Mouse (Mus musculus): ENCODE measurements around the gene Cab39l. TPM values are rescaled to one million over a fixed set of nuclear protein-coding genes. Genes with fewer than 3 reads are reported as not detected.

Gene Cab39l
- polyA plus RNA-seq, 1 experiment from 2014 or later: 22.7 TPM

GRCm38 (mm10) chr14:59525843-59526242 is 85.1 kb downstream of the Cab39l start:
- 87% methylated on average over 5 of the region's 5 CpGs for WGBS
- Histone ChIP-seq H3K9ac (replicated peaks) (no peak overlapping the region), H3K36me3 (no peaks in the 10 kb centered on the region), H3K4me3 (no peak overlapping the region), H3K9me3 (no peaks in the 10 kb centered on the region), H3K4me1 (no peaks in the 10 kb centered on the region), H3K27me3 (no peaks in the 10 kb centered on the region), H3K4me2 (replicated peaks) (no peak overlapping the region), H3K27ac (replicated peaks) (no peak overlapping the region)
- no peak for ATAC-seq (replicated peaks)

GRCm38 (mm10) chr14:59530801-59531200 is 90.0 kb downstream of the Cab39l start:
- WGBS: 88% methylated on average over 1 of the region's 1 CpGs

GRCm38 (mm10) chr14:59532986-59533385 is 92.2 kb downstream of the Cab39l start:
- H3K9ac ChIP-seq (replicated peaks): no peak overlapping the region
- 80% methylated on average over 1 of the region's 1 CpGs for WGBS
- no peak for ATAC-seq (replicated peaks)

More at GRCm38 (mm10) chr14:59530801-59531200, 90.0 kb downstream of the Cab39l start:
- no peaks in the 10 kb centered on the region for H3K4me1 ChIP-seq
- no peaks in the 10 kb centered on the region for H3K9me3 ChIP-seq
- no peak overlapping the region for H3K9ac ChIP-seq (replicated peaks)
- H3K27ac ChIP-seq (replicated peaks): no peak overlapping the region
- H3K36me3 ChIP-seq: no peaks in the 10 kb centered on the region
- H3K4me2 ChIP-seq (replicated peaks): no peak overlapping the region
- 0 out of 2 replicates have a peak, but pooled peaks cover under 1% of the 10 kb centered on the region for H3K27me3 ChIP-seq
- ATAC-seq (replicated peaks): no peak
- no peak overlapping the region for H3K4me3 ChIP-seq

GRCm38 (mm10) chr14:59533908-59534307 is 93.1 kb downstream of the Cab39l start:
- H3K27me3 ChIP-seq: 0 out of 2 replicates have a peak, but pooled peaks cover 2% of the 10 kb centered on the region
- H3K27ac ChIP-seq (replicated peaks): no peak overlapping the region
- H3K9me3 ChIP-seq: no peaks in the 10 kb centered on the region
- H3K4me2 ChIP-seq (replicated peaks): no peak overlapping the region
- no peak overlapping the region for H3K4me3 ChIP-seq
- ATAC-seq (replicated peaks): no peak
- H3K36me3 ChIP-seq: no peaks in the 10 kb centered on the region
- H3K9ac ChIP-seq (replicated peaks): no peak overlapping the region
- H3K4me1 ChIP-seq: no peaks in the 10 kb centered on the region

More at GRCm38 (mm10) chr14:59532986-59533385, 92.2 kb downstream of the Cab39l start:
- Histone ChIP-seq H3K27me3 (0 out of 2 replicates have a peak, but pooled peaks cover 2% of the 10 kb centered on the region), H3K4me2 (replicated peaks) (no peak overlapping the region), H3K36me3 (no peaks in the 10 kb centered on the region), H3K4me3 (no peak overlapping the region), H3K9me3 (no peaks in the 10 kb centered on the region), H3K27ac (replicated peaks) (no peak overlapping the region), H3K4me1 (no peaks in the 10 kb centered on the region)

- no peak overlapping the region for H3K4me3 ChIP-seq
- no peaks in the 10 kb centered on the region for H3K4me1 ChIP-seq
- H3K27ac ChIP-seq (replicated peaks): no peak overlapping the region
- no peaks in the 10 kb centered on the region for H3K9me3 ChIP-seq
- 94% methylated on average over 4 of the region's 4 CpGs for WGBS
- no peak overlapping the region for H3K4me2 ChIP-seq (replicated peaks)
- H3K27me3 ChIP-seq: 0 out of 2 replicates have a peak, but pooled peaks cover 2% of the 10 kb centered on the region
- H3K36me3 ChIP-seq: no peaks in the 10 kb centered on the region
- H3K9ac ChIP-seq (replicated peaks): no peak overlapping the region
- ATAC-seq (replicated peaks): no peak
These were observed 97.2 kb downstream of the Cab39l start for GRCm38 (mm10) chr14:59537829-59538432.

- Histone ChIP-seq H3K27ac (replicated peaks) (no peak overlapping the region), H3K4me3 (no peak overlapping the region), H3K36me3 (no peaks in the 10 kb centered on the region), H3K9ac (replicated peaks) (no peak overlapping the region), H3K4me1 (no peaks in the 10 kb centered on the region), H3K4me2 (replicated peaks) (no peak overlapping the region), H3K27me3 (0 out of 2 replicates have a peak, but pooled peaks cover 2% of the 10 kb centered on the region), H3K9me3 (no peaks in the 10 kb centered on the region)
- no peak for ATAC-seq (replicated peaks)
- WGBS: 88% methylated on average over 2 of the region's 2 CpGs
These were observed 99.5 kb downstream of the Cab39l start for GRCm38 (mm10) chr14:59540230-59540629.

GRCm38 (mm10) chr14:59540761-59541160 is 100.0 kb downstream of the Cab39l start:
- Histone ChIP-seq H3K4me1 (no peaks in the 10 kb centered on the region), H3K9ac (replicated peaks) (no peak overlapping the region), H3K4me3 (no peak overlapping the region), H3K27ac (replicated peaks) (no peak overlapping the region), H3K9me3 (no peaks in the 10 kb centered on the region), H3K4me2 (replicated peaks) (no peak overlapping the region), H3K27me3 (0 out of 2 replicates have a peak, but pooled peaks cover 2% of the 10 kb centered on the region), H3K36me3 (no peaks in the 10 kb centered on the region)
- 77% methylated on average over 6 of the region's 6 CpGs for WGBS
- ATAC-seq (replicated peaks): no peak

- no peaks in the 10 kb centered on the region for H3K36me3 ChIP-seq
- no peak overlapping the region for H3K4me2 ChIP-seq (replicated peaks)
- no peak overlapping the region for H3K9ac ChIP-seq (replicated peaks)
- H3K9me3 ChIP-seq: no peaks in the 10 kb centered on the region
- H3K4me1 ChIP-seq: no peaks in the 10 kb centered on the region
- no peak overlapping the region for H3K4me3 ChIP-seq
- WGBS: 85% methylated on average over 3 of the region's 3 CpGs
- H3K27me3 ChIP-seq: no peaks in the 10 kb centered on the region
- H3K27ac ChIP-seq (replicated peaks): no peak overlapping the region
- ATAC-seq (replicated peaks): no peak
These were observed 102.5 kb downstream of the Cab39l start for GRCm38 (mm10) chr14:59543158-59543826.

GRCm38 (mm10) chr14:59543956-59544355 is 103.2 kb downstream of the Cab39l start:
- Histone ChIP-seq H3K4me2 (replicated peaks) (no peak overlapping the region), H3K36me3 (no peaks in the 10 kb centered on the region), H3K27ac (replicated peaks) (no peak overlapping the region), H3K4me1 (no peaks in the 10 kb centered on the region), H3K27me3 (no peaks in the 10 kb centered on the region), H3K4me3 (no peak overlapping the region), H3K9ac (replicated peaks) (no peak overlapping the region), H3K9me3 (no peaks in the 10 kb centered on the region)
- 49% methylated on average over 5 of the region's 5 CpGs for WGBS
- ATAC-seq (replicated peaks): no peak

GRCm38 (mm10) chr14:59546162-59546880 is 105.5 kb downstream of the Cab39l start:
- Histone ChIP-seq H3K4me3 (no peak overlapping the region), H3K9me3 (no peaks in the 10 kb centered on the region), H3K9ac (replicated peaks) (no peak overlapping the region), H3K36me3 (no peaks in the 10 kb centered on the region), H3K27ac (replicated peaks) (no peak overlapping the region), H3K27me3 (no peaks in the 10 kb centered on the region), H3K4me1 (no peaks in the 10 kb centered on the region), H3K4me2 (replicated peaks) (no peak overlapping the region)
- no peak for ATAC-seq (replicated peaks)
- WGBS: 85% methylated on average over 7 of the region's 7 CpGs

- WGBS: 77% methylated on average over 5 of the region's 5 CpGs
- no peak overlapping the region for H3K27ac ChIP-seq (replicated peaks)
- no peaks in the 10 kb centered on the region for H3K27me3 ChIP-seq
- no peaks in the 10 kb centered on the region for H3K9me3 ChIP-seq
- no peak for ATAC-seq (replicated peaks)
- no peak overlapping the region for H3K4me2 ChIP-seq (replicated peaks)
- no peak overlapping the region for H3K9ac ChIP-seq (replicated peaks)
- H3K4me3 ChIP-seq: no peak overlapping the region
- no peaks in the 10 kb centered on the region for H3K4me1 ChIP-seq
- no peaks in the 10 kb centered on the region for H3K36me3 ChIP-seq
These were observed 106.8 kb downstream of the Cab39l start for GRCm38 (mm10) chr14:59547530-59547929.

- 39% methylated on average over 2 of the region's 2 CpGs for WGBS
- Histone ChIP-seq H3K4me1 (no peaks in the 10 kb centered on the region), H3K4me2 (replicated peaks) (no peak overlapping the region), H3K36me3 (no peaks in the 10 kb centered on the region), H3K27ac (replicated peaks) (no peak overlapping the region), H3K27me3 (no peaks in the 10 kb centered on the region), H3K9ac (replicated peaks) (no peak overlapping the region), H3K4me3 (no peak overlapping the region), H3K9me3 (no peaks in the 10 kb centered on the region)
- no peak for ATAC-seq (replicated peaks)
These were observed 107.8 kb downstream of the Cab39l start for GRCm38 (mm10) chr14:59548532-59548931.
